Mouse (Mus musculus) hindbrain, embryonic 16.5 days (tissue): ENCODE measurements at regions not wholly inside any gene's neighbourhood (a gene's known extent, or its start where the extent isn't known, plus 50 kb on each side); places are given as distances from the start of the nearest gene placed in this dataset.
"Not testable (repeated sequence)": the region's sequence is repeated elsewhere in the genome, so short reads cannot be mapped to it uniquely, and the experiment has no call there.

Source experiments
- ATAC-seq: fragments of 200-750 bp; cut with Nextera tagmentation; 2 replicates; pipeline ENCODE4 v1.8.0; 2017; ENCODE audit warnings: moderate TSS enrichment, moderate library complexity
- H3K27ac ChIP-seq: fragments of 300-500 bp; sonication (generic); 2 replicates; pipeline ENCODE4 v1.5.1; 2014; ENCODE audit warnings: low read depth, mild to moderate bottlenecking, control low read depth, low read length, moderate library complexity
- H3K27me3 ChIP-seq: fragments of 300-500 bp; sonication (generic); replicated peaks from 2 replicates; pipeline ENCODE4 v1.6.1; 2014; ENCODE audit warnings: low read length; ENCODE audit not compliant: control insufficient read depth, insufficient read depth
- H3K36me3 ChIP-seq: fragments of 300-500 bp; sonication (generic); 2 replicates; pipeline ENCODE4 v1.6.1; 2014; ENCODE audit warnings: mild to moderate bottlenecking, low read length, moderate library complexity, mixed read lengths; ENCODE audit not compliant: control insufficient read depth, insufficient read depth
- H3K4me1 ChIP-seq: fragments of 300-500 bp; sonication (generic); 2 replicates; pipeline ENCODE4 v1.6.1; 2014; ENCODE audit warnings: low read depth, low read length; ENCODE audit not compliant: control insufficient read depth, insufficient read depth
- H3K4me2 ChIP-seq: fragments of 300-500 bp; sonication (generic); 2 replicates; pipeline ENCODE4 v1.6.1; 2014; ENCODE audit warnings: mild to moderate bottlenecking, low read length, control low read depth, moderate library complexity
- H3K4me3 ChIP-seq: fragments of 300-500 bp; sonication (generic); 2 replicates; pipeline ENCODE4 v1.5.1; 2014; ENCODE audit warnings: mild to moderate bottlenecking, low read length, control low read depth, moderate library complexity
- H3K9ac ChIP-seq: fragments of 300-500 bp; sonication (generic); 2 replicates; pipeline ENCODE4 v1.6.1; 2014; ENCODE audit warnings: low read depth, mild to moderate bottlenecking, control low read depth, low read length, moderate library complexity
- H3K9me3 ChIP-seq: fragments of 300-500 bp; sonication (generic); 2 replicates; pipeline ENCODE4 v1.6.1; 2014; ENCODE audit warnings: mild to moderate bottlenecking, low read length, moderate library complexity; ENCODE audit not compliant: control insufficient read depth
- WGBS: fragments of 180-500 bp; shearing (Covaris S2); extraction: QIAGEN DNeasy Blood & Tissue Kit; methylation state at CpG from one replicate; pipeline ENCODE4 v1.1.7; 2014; 5-methylcytosine and 5-hydroxymethylcytosine counted together

DNA sequence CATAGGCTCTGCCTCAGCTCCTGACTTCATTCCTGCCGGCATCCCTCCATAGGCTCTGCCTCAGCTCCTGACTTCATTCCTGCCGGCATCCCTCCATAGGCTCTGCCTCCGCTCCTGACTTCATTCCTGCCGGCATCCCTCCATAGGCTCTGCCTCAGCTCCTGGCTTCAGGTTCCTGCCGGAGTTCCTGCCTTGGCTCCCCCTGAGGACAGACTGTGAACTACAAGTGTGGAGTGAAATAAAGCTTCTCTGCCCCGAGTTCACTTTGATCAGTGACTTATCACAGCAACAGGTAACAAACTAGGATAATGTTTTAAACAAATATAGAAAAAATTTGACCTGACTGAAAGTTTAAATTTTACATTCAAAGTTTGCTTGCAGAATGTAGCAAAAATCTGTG, 348.5 kb downstream of the Abcc12 start:
- not testable (repeated sequence) for H3K4me1 ChIP-seq, H3K4me2 ChIP-seq, H3K27me3 ChIP-seq, H3K4me3 ChIP-seq, H3K36me3 ChIP-seq, ATAC-seq, H3K9me3 ChIP-seq, H3K9ac ChIP-seq, H3K27ac ChIP-seq
- 84% methylated on average over 6 of the region's 6 CpGs for WGBS

DNA sequence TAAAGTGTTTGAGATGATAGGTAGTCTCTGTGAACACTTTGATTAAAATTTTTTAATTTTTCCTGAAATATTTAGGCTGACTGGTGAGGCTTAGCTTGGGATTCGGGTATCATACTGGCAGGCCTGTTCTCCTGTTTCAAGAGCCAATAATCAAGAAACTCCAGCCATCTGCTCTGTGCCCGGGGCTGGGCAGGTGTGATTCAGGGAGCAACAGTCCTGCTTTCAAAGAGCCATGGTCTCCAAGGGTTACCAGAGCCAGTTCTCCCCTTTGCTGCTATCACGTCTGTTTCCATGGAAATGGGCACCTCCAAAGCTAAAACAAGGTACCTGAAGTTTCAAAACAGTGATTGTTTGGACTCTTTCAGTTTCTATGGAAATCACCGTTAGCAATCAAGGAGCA, 355.6 kb downstream of the Abcc12 start:
- no peaks in the 10 kb centered on the region for H3K9me3 ChIP-seq
- no peak overlapping the region for H3K9ac ChIP-seq
- H3K4me3 ChIP-seq, result no peak overlapping the region
- H3K36me3 ChIP-seq, result no peaks in the 10 kb centered on the region
- 59% methylated on average over 4 of the region's 4 CpGs for WGBS
- H3K27ac ChIP-seq, result no peak overlapping the region
- no peaks in the 10 kb centered on the region for H3K27me3 ChIP-seq
- no peaks in the 10 kb centered on the region for H3K4me1 ChIP-seq
- H3K4me2 ChIP-seq, result no peak overlapping the region
- no peak for ATAC-seq

DNA sequence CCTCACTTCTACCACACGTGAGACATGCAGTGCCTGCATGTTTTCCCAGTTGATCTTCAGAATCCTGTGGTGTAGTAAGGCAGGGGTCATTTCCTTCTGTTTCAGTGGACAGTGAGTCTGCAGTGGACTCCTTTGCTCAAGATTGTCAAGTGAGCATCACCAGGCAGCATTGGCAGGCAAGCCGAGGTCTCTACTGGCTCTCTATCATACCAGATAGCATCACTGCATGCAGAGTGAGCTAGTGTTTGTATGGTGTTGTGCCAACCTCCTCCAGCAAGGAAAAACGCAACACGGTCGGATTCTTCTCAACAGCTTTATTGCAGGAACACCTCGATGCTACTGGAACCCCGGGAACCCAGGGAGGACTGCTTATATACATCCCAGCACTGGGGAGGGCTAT, 357.8 kb downstream of the Abcc12 start:
- no peak for ATAC-seq
- no peaks in the 10 kb centered on the region for H3K4me1 ChIP-seq
- H3K9me3 ChIP-seq, result no peaks in the 10 kb centered on the region
- 91% methylated on average over 7 of the region's 7 CpGs for WGBS
- H3K27me3 ChIP-seq, result no peaks in the 10 kb centered on the region
- H3K36me3 ChIP-seq, result no peaks in the 10 kb centered on the region
- no peak overlapping the region for H3K27ac ChIP-seq
- H3K4me3 ChIP-seq, result no peak overlapping the region
- no peak overlapping the region for H3K9ac ChIP-seq
- no peak overlapping the region for H3K4me2 ChIP-seq

DNA sequence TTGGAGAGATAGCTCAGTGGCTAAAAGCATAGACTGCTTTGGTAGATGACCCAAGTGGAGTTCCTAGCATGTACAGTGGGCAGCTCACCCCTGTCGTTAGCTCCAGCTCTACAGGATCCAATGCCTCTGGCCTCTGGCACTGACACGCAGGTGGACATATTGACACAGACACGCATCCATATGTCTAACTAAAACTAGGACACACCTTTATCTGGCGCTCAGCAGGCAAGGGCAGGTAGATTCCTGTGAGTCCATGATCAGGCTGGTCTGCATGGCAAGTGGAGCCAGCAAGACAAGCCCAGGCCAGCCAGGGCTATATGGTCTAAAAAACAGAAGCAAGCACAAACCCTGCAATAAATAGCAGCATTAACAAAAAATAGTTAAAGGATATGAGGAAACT, 358.3 kb downstream of the Abcc12 start:
- WGBS, result 100% methylated on average over 4 of the region's 4 CpGs
- no peak overlapping the region for H3K4me2 ChIP-seq
- no peak overlapping the region for H3K4me3 ChIP-seq
- no peak overlapping the region for H3K9ac ChIP-seq
- no peaks in the 10 kb centered on the region for H3K4me1 ChIP-seq
- H3K36me3 ChIP-seq, result no peaks in the 10 kb centered on the region
- ATAC-seq, result no peak
- H3K27me3 ChIP-seq, result no peaks in the 10 kb centered on the region
- no peaks in the 10 kb centered on the region for H3K9me3 ChIP-seq
- no peak overlapping the region for H3K27ac ChIP-seq

DNA sequence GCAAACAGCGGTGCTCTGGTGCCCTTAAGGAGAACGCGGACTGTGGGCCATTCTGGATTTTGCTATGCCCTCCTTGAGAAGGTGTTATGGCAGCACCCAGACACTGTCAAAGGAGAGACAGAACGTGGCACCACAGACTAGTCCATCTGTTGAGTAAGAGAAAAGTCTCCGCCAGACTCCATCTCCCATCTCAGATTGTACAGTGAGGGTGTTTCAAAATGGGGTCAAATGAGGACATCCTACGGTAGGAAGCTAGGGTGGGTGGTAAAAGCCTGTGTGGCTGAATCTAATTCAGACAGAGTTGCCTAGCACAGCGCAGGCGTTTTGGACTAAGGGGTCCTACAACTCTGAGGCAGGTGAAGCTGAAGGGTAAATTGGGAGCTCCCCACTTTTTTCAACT, 366.1 kb downstream of the Abcc12 start:
- H3K4me2 ChIP-seq, result no peak overlapping the region
- H3K9ac ChIP-seq, result no peak overlapping the region
- H3K4me3 ChIP-seq, result no peak overlapping the region
- no peaks in the 10 kb centered on the region for H3K4me1 ChIP-seq
- WGBS, result 96% methylated on average over 8 of the region's 8 CpGs
- no peak for ATAC-seq
- no peaks in the 10 kb centered on the region for H3K27me3 ChIP-seq
- H3K27ac ChIP-seq, result no peak overlapping the region
- no peaks in the 10 kb centered on the region for H3K9me3 ChIP-seq
- H3K36me3 ChIP-seq, result no peaks in the 10 kb centered on the region

DNA sequence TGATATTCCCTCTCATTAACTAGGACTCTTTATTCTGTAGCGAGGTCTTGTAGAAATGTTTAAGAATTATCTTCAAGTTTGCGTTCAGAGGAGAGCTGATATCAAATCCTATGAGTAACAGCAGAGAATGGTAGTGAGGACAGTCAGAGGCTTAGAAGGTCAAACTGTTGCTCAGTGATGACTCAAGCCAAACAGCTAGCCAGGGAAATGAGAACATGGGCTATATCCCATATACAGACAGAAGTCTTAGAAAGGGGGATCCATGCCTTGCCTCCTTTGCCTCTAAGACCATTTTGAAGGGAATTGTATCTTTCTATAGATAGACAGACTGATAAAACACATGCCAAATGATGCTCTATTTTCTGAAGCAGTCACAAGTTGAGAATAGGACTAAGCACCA, 368.0 kb downstream of the Abcc12 start:
- 96% methylated on average over 2 of the region's 2 CpGs for WGBS
- H3K4me3 ChIP-seq, result no peak overlapping the region
- ATAC-seq, result no peak

DNA sequence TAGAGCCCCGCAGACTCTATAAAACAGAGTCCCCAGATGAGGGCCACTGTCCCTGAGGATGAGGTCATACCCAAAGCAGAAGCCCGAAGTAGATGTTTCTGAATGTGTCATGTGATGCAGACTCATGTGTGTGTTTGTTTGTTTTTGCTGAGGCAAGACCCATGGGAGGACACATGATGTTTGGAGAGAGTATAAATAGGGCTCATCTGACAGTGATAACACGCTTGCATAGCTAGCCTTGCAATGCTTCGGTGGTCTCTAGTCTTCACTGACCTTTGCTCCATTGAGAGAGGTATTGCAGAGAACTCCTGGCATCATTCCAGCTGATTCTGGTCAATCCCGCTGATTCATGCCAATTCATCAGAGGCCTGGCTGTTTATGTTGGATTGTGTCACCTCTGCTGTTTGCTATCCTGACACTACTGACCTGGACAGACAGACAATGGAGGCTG, 368.1 kb downstream of the Phkb start:
- no peak for ATAC-seq
- H3K27ac ChIP-seq, result no peak overlapping the region
- 68% methylated on average over 5 of the region's 5 CpGs for WGBS
- H3K9me3 ChIP-seq, result no peaks in the 10 kb centered on the region
- H3K4me1 ChIP-seq, result peaks cover 4% of the 10 kb centered on the region
- H3K9ac ChIP-seq, result no peak overlapping the region
- H3K4me3 ChIP-seq, result no peak overlapping the region
- H3K27me3 ChIP-seq, result no peaks in the 10 kb centered on the region
- no peak overlapping the region for H3K4me2 ChIP-seq
- no peaks in the 10 kb centered on the region for H3K36me3 ChIP-seq

More for the DNA sequence above, 368.0 kb downstream of the Abcc12 start:
- no peak overlapping the region for H3K27ac ChIP-seq
- no peaks in the 10 kb centered on the region for H3K4me1 ChIP-seq
- no peak overlapping the region for H3K4me2 ChIP-seq
- no peaks in the 10 kb centered on the region for H3K36me3 ChIP-seq
- H3K27me3 ChIP-seq, result no peaks in the 10 kb centered on the region
- H3K9me3 ChIP-seq, result no peaks in the 10 kb centered on the region
- H3K9ac ChIP-seq, result no peak overlapping the region

DNA sequence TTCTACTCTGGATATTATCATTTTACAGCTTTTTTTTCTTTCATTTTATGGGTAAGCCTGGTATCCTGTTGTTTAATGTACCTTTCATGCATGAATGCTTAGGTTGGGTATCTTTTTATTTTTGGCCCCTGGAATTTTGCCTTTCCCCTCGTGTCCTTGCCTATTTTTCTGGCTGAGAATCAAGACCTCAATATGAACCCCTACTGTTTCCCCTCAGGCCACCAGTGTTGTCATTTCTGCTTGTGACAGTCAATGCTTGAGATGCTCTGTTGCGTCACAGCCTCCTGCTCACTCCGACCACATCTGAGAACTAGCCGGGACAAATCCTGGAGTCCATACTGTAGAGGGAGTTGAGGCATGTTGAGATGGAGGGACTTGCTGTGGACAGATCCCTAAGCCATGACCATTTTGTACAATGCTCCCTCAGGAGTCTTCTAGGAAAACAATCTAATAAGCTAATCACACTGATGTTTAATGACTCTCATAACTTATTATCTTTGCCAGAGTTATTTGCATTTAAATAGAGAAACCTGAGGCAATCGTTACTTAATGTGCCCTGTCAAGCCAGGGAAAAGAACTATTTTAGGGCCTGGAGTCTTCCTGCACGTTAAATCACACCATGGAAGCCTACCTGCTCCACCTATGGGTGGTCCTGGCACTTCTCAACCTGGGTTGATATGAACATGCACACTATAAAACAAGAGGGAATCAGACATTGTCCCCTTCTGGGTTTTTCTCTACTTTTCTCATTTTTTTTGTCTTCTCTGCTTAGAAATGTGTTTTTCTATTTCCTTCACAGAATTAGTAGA, 363.9 kb downstream of the Phkb start:
- 25% methylated on average over 6 of the region's 6 CpGs for WGBS
- peak overlapping the region; percentile 51 for H3K27ac ChIP-seq

DNA sequence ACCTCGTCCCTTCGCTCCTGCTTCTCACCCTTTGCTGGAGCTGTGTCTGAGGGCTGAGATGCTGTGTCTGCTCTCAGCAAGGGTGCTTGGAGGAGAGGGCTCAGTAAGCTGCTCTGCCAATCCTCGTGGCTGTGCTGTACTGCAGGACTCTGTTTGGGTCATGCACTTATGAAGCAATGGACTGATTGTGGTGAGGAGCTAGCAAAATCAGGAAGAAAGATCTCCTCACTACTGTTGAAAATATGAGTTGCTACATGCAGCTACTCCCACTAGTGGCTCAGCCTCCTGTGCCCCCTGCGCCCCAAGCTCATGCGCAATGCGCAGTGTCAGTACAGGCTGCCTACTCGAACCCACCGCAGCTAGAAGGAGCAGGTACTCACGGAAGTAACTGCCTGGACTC, 362.3 kb downstream of the Phkb start:
- H3K4me1 ChIP-seq, result peaks cover 4% of the 10 kb centered on the region
- H3K27me3 ChIP-seq, result no peaks in the 10 kb centered on the region
- no peak overlapping the region for H3K27ac ChIP-seq
- H3K9me3 ChIP-seq, result no peaks in the 10 kb centered on the region
- no peak overlapping the region for H3K4me2 ChIP-seq
- no peak for ATAC-seq
- 47% methylated on average over 9 of the region's 9 CpGs for WGBS
- H3K36me3 ChIP-seq, result no peaks in the 10 kb centered on the region
- no peak overlapping the region for H3K9ac ChIP-seq
- no peak overlapping the region for H3K4me3 ChIP-seq

More for the DNA sequence above, 363.9 kb downstream of the Phkb start:
- no peak overlapping the region for H3K4me3 ChIP-seq
- peaks cover 4% of the 10 kb centered on the region for H3K4me1 ChIP-seq
- ATAC-seq, result peak; percentile 76; the same call in 1 of the 2 replicates
- no peak overlapping the region for H3K9ac ChIP-seq
- no peaks in the 10 kb centered on the region for H3K36me3 ChIP-seq
- no peaks in the 10 kb centered on the region for H3K27me3 ChIP-seq
- H3K4me2 ChIP-seq, result no peak overlapping the region
- H3K9me3 ChIP-seq, result no peaks in the 10 kb centered on the region
